Mouse (Mus musculus) thymus, postnatal 10 days (tissue): ENCODE data around the gene Tmem269.

ENCODE experiments used
- DNase-seq, 2 experiments: peaks; one replicate each; pipeline ENCODE4 v3.0.0; 2021; ENCODE audit warnings: low spot score in 2 of 2

Tmem269 gene

DNA sequence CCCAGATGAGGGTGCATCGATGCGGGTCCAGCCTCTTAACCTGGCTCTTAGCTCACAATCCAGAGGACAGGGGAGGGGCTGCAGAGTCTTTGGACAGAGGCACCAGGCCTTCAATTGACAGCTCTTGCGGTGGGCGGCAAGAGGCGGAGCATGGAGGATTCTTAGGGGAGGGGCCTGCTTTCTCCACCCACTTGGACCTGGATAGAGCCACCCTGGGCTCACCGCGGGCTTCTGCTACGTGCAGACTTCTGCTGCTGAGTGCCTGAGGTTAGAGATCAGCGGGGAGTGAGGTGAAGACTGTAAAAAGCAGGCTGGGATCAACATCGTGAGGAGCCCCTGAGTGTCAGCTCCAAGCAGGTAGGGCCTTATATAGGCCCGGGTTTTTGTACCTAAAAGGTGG is at the start of gene Tmem269:
TSS of gene Tmem269 (minus strand) at position 49 of the 400 bp plus-strand sequence.
- DNase-seq: no peak

DNA sequence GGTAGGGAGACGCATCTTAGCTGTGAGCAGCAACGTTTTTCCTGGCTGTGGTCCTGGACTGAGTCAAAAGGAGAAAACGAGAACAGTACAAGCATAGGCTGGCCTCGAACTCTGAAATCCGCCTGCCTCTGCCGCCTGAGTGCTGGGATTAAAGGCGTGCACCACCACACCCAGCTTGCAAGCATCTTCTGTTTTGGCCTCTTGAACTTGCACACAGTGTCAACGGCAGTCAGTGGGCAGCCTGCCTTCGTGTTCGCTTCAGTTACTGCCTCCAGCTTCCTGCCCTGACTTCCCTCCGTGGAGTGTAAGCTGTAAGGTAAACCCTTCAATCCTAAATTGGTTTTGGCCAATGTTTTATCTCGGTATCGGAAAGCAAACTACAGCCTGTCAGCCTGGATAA is 48.6 kb upstream of the Tmem269 start:
- DNase-seq: no peak

DNA sequence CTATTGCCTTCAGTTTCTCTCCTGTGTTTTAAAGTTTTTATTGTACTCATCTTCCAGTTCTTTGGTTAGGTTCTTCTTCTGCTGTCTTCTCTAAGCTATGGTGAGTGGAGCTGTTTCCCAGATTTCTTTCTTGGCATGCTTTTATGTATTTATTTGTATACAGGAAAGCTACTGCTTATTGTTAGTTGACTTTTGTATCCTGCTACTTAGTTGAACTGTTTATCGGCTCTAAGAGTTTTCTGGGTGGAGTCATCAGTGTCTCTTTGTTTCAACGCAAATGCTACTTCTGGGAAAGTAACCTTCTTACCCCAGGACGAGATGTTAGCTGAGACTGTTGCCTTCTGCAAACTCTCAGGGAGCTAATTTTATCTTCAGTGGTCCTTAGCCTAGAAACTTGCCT is 45.4 kb upstream of the Tmem269 start:
- DNase-seq: no peak

DNA sequence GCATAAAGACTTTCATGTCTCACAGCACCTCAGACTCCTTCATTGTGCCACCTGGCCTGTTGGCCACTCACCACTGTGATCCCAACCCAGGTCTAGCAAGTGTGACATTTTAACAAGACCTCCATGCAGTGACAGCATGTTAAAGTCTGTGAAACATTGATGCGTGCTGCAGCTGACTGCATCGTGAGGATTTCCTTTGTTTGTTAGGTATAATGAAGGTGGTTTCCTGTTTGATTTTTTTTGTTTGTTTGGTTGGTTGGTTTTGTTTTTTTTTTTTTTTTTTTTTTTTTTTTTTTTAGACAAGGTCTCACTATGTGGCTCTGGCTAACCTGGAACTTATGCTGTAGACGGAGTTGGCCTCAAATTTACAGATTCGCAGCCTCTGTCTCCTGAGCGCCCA is 44.5 kb upstream of the Tmem269 start:
- DNase-seq: no peak

DNA sequence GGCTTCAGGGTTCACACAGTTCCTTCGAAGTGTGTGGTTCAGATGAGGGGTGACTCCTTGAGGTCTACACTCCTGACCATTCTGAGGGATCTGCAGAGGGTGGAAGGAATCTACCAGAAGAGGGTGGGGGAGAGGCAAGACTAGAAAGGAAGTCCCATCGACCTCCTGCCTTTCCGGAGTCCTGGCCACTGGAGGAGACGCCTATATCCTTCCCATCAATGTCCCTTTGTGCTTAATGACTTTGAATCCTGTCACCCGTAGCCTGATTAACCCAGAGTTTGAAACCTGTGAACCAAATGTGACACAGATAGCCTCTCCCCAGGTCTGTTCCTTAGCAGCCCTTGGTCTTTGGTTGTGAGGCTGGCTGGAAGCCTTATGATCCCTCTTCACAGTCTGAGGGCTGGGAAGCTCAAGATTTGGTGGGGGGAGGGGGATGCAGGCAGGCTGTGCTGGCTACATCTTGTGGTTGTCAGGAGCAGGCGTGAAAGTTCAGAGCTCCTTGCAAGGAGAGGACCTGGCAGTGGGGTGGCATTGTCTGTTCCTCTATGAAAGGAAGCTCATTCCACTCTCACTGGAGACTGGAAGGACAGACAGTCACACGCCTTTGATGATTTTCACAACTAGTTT is 43.2 kb upstream of the Tmem269 start:
- DNase-seq: no peak

DNA sequence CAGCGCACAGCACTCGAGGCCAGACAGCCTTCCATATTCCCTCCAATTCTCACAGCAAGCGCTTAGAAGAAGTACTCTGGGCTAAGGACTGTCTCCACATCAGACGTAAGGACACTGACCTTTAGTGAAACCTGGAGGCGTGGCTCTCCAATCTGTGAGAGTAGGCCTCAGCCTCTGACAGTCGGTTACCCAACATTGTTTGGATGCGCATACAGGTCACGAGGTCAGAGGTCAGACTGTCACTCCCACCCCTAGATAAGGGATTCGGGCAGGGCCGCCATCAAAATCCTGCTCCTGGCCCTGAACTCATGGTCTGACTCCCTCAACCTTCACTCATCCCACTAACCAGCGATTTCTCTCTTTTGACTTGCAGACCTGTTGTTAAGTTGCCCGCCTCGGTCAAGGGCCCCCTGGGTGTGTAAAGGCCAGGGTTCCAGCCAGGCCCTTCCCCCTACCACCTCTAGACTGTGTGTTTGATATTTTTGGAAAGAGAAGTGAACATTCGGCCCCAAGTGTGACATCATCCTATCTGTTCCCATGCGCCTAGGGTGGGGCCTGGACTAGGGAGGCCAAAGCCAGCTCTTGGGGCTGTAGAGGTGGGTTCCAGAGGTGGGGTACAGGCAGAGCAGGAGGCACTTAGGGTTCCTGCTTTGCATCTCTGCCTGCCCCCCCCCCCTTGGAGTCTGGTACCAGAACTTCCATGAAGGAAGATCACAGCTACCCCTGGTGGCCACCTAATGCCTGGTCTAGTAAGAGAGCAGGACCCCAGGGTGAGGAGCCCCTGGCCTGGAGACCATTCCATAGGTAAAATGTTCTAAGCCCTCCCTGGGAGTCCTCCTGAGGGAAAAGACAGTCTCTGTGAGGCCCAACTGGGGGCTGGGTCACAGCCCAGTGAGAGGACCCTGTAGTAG is 41.6 kb upstream of the Tmem269 start:
- DNase-seq: no peak

DNA sequence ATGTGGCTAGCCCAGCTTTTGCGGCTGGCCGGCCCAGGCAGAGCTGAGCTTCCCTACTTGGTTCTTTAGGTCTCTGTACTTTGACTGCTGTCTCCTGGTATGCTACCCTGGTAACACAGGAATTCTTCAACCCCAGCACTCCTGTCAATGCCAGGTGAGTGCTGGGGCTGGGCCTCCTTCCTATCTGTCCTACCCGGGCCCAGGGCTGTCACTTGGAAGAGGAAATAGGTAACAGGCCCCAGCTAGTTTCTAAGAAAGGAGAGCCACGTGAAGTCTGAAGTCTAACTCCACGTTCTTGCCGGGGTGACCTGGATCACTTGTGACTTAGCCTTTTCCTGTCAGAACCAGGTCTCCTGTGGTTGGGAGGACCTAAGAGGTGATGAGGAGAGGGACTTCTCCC is 39.1 kb upstream of the Tmem269 start:
- DNase-seq: no peak

DNA sequence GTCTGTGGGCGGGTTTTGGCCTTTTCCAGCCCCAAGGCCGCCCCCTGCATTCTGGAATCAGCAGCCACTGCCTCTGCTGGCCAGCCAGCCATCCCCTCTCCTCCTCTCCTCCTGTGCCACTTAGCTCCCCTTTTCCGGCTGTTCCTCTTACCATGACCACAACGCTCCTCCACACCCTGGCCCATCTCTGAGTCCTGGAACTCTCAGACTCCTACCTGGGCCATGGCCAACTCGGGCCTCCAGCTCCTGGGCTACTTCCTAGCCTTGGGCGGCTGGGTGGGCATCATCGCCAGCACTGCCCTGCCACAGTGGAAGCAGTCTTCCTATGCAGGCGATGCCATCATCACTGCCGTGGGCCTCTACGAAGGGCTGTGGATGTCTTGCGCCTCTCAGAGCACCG is 37.3 kb upstream of the Tmem269 start, which contains the start of gene Cldn19:
TSS of gene Cldn19 (plus strand) at position 64 of the 400 bp plus-strand sequence.
- no peak for DNase-seq

DNA sequence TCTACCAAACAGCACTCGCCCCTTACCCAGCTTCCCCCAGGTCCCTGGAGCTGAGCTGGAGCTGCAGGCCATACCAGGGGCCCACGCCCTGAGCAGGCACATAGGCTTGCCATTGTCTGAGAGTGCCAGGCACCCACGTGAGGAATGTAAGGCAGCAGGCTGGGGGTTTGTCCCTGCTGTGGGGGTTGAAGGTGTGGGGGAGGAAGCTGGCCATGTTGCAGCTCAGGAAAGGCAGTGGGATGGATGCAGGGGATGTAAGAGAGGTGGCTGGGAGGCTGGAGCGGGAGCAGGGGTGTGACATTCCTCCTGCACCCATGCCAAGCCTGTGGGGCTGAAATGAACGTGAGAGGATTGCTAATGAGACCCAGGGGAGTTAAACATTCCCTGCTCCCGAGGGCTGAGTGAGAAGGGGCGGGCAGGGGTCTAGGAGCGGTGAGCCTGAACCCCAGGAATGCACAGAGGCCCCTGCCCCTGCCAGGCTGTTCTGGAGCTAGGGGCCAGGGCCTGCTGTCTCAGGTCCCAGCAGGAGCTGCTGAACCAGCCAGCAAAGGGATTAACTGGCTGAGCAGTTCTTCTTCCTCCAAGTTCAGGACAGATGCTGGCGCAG is 36.1 kb upstream of the Tmem269 start:
- DNase-seq: no peak

DNA sequence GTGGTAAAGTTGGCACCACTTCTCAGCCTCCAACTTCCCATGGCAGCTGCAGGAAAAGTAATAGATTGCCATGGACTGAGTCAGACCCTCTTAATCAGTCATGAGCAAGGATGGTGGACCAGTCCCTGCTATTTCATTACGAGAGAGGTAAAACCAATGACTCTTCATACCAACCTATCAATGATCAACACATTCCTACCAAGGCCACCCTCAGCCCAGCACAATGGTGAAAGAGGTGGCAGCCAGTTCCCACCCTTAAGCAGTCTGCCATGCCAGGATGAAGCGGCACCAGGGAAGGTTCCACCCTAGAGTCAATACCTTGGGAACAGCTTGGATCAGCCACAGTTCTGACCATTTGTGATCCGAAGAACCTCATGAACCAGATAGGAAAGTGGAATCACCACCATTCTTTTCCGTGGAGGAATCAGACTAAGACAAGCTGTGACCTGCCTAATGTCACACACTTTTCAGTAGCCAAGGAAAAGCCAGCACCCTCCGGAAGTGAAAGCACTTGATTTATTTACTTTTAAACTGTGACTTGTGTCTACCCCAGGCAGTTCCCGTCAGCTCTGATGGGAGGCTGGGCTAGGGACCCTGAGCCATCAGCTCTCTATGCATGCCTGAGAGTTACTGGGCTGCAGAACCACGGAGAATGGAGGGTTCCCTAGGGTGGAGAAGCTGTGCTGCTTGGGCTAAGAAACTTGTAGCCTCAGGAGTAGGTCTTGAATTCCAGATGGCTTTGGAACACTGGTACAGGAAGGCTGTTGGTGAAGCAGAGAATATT is 34.2 kb upstream of the Tmem269 start:
- DNase-seq: no peak

DNA sequence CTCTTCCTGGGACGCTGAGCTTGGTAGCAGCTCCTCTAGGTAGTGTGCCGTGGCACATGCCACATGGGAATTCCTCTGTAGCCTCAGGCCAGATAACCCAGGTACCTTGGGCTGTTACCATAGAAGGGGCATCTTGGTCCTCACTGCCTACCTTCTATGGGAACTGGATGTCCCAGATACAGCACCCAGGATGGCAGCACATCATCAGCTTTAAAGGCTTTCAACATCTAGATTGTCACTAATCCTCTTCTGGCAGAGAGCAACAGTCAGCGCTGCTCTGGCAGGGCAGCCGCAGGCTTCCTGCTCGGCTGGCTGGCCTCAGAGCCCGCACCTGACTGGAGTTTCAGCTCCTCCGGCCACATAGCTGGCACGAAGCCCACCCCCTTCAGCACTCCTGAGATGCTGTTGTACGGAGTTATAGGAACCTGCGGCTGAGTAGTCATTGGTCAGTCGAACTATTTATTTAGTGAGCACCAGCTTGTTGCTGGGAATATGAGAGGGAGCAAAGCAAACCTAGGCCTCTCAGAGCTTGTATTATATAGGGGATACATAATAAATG is 30.5 kb upstream of the Tmem269 start:
- no peak for DNase-seq

DNA sequence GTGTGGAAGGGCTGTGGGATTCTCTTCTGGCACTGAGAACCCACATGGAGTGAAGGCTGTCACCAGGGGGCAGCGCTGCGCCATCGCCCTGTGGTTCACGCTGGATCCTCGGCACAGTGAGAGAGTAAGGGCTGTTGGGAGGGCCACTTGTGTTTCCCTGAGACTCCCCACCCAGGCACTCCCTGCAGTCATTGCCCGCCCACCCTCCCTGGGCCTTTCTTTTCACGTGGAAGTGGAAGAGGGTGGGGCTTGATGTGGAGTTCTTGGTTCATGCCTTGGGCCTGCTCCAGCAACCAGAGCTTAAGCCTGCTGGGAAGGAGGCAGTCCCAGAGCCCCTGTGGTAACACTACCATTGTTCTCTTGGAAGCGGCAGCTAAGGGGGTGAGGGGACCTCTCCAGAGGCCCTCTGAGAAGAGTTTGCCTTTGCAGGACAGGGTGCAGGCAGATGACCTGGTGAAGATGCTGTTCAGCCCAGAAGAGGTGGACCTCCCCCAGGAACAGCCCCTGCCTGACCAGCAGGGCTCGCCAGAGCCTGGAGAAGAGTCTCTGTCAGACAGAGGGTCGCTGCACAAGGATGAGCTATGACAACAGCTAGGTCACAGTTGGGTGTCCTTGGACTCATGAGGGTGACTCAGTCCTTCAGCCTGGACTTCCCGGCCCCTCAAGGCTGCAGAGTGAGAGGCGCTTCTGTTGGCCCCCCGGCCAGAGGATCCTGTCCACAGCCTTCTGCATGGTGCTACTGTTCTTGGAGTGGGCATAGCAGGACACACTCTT is 29.6 kb upstream of the Tmem269 start:
- DNase-seq: peak; percentile 66 to 83

DNA sequence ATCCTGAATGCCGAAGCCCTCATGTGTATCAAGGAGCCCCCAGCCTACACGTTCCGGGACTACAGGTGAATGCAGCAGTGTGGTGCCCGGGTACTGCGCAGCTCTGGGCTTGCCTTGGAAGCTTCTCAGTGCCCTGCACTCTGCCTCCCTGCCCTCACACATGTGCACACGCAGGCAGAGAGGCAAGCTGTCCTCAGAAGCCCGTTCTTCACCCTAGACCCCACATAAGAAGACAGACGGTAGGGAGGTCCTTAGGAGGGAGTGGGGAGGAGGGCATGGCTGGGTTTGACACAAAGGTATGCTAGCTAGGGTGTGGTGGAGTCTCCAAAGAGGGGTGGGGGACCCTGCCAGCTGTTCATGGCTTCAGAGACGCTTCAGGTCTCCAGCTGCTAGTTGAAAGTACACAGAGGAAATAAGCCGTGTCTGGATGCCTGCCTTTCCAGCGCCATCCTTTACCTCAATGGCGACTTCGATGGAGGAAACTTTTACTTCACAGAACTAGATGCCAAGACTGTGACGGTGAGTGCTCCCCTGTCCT is 28.7 kb upstream of the Tmem269 start:
- DNase-seq: peak; percentile 21 to 35

DNA sequence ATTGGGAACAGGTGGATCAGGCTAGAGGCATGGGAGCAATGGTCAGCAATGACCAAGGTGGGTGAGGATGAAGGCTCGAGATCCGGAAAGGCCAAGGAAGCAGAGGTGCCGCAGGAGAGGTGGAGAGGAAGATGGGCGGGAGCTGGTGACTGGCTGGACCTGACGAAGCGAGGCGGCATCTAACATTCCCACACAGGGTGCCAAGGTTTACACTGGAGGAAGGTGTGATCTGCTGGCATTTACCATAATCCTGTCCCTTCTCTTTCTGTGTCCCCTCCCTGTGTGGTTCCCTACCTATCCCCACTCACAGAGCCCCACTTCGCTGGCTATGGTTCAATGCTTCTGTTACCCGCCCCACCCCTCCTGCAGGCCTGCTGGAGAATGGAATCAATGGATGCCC is 27.9 kb upstream of the Tmem269 start:
- no peak for DNase-seq

DNA sequence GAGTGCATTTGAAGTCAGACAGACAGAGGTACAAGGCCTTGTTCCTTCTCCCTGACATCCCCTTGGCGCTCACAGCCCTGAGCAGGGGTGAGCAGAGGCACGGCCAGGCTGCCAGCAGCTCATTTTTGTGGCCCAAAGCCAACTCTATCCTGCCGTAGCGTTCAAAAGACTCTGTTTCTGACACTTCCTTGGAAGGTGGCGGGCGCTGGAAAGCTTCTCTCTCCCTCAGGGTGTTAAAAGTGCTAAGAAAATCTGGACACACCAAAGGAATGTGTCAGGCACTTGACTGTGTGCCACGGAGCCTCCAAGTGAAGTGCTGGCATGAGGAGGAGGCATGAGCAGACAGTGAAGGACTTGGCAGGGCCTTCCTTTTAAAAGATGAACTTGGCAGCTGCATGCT is 27.5 kb upstream of the Tmem269 start:
- no peak for DNase-seq

DNA sequence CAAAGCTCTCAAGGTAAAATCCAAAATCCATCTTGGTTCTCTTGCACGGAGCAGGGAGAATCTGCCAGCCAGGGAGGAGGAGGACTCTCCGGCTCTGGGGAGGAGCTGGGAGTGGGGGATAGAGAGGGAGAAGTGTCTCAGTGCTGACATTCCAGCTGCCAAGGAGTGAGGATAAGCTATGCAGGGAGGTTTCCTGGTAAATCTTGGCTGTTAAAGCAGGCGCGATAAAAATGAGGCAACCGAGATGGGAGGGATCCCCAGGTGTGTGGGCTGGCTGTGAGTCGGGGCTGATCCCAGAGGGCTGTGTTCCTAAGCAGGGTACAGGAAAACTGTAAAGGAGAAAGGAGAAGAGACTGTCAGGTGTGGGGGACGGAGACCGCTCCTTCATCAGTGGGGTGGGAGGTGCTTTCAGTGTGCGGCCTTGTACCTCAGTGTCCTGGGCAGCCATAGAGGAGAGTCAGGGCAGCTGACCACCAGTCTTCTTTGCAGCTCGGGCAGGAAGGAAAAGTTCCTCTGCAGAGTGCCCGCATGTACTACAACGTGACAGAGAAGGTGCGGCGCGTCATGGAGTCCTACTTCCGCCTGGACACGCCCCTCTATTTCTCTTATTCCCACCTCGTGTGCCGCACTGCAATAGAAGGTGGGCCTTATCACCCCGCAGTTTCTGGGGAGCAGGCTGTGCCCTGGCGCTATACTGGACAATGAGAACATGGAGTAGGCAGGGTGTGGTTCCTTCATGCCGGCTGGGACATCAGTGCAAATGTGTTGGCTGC is 26.6 kb upstream of the Tmem269 start:
- no peak for DNase-seq

DNA sequence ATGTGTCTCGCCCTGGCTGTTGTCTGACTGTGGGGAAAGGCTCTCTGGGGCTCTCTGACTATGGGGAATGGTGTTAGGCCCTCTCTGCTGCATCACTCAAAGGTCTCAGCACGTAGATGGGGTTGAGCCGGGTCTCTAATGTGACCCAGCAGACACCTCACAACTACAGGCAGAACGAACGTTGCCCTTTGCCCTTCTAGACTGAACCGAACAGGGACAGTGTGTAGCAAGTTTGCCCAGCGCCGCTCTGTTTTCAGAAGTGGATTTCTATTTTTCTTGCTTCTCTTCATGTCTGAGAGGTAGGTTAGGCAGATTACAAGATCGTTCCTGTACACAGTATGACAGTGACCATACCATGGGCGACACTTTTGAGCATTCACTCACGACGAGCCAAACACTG is 24.6 kb upstream of the Tmem269 start:
- DNase-seq: no peak

DNA sequence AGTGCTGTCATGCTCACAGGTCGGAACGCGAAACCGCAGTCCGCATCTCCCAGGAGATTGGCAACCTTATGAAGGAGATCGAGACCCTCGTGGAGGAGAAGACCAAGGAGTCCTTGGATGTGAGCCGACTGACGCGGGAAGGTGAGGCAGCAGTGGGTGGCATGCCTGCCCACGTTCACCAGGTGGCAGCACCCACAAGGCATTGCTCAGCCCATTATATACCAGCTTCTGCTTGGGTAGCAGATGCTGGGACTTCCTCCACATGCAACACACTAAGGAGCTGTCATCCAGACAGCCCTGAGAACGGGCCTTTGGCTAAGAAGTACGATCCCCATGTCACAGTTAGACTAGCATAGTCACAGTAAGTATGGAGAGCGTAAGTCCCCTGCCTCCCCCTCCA is 23.6 kb upstream of the Tmem269 start:
- DNase-seq: peak in 1 of 2 experiments; percentile 52

DNA sequence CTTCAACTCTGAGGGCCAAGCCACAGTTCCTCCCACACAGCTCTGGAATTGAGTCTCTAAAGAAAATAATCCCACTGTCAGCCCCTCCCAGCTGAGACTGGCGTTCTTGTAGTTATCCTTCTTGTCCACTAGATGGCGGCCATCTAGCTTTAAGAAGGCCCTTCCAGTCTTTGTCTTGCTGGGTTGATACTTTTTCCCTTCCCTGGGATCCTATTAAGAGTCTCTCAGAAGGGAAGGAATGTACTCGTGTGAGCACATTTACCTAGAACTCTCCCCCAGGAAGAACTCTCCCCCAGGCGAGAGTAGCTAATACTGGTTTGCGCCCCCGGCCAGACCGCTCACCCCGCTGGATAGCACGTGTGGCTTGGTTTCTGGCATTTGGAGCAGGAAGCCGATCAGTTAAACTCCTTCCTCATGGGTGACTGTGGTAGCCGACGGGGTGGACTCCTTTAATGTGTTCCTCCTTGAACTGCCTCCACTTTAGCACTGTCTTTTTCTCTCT is 21.2 kb upstream of the Tmem269 start:
- peak in 1 of 2 experiments; percentile 44 for DNase-seq

DNA sequence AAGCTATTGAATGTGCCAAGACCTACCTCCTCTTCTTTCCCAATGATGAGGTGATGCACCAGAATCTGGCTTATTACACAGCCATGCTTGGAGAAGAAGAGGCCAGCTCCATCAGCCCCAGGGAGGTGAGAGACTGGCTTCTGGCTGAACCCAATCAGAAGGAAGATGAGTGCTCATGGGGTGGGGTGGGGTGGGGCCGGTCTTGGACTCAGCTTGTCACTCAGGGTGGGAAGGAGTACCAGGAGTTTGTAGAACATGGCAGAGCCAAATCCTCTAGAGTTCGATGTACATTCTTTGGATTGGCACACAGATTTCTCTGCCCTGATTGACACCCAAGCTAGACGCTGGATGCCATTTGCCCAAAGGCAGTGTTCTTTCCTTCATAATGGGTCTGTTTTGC is 20.6 kb upstream of the Tmem269 start:
- DNase-seq: no peak
